Mouse (Mus musculus): ENCODE data around the gene B3galt1.

B3galt1 gene

GRCm38 (mm10) chr2:67730771-67731170 lies 165.1 kb downstream of the B3galt1 start:
- DNase-seq (ENCODE audit: low spot score), result no peak

- no peak for DNase-seq (ENCODE audit: low spot score)
Measured at GRCm38 (mm10) chr2:67751585-67751984, 185.9 kb downstream of the B3galt1 start.

- no peak for DNase-seq (ENCODE audit: low spot score)
Measured at GRCm38 (mm10) chr2:67756507-67756906, 190.8 kb downstream of the B3galt1 start.

GRCm38 (mm10) chr2:67787536-67787935 lies 221.9 kb downstream of the B3galt1 start:
- DNase-seq (ENCODE audit: low spot score), result no peak

- no peak for DNase-seq (ENCODE audit: low spot score)
Measured at GRCm38 (mm10) chr2:67797561-67797960, 231.9 kb downstream of the B3galt1 start.

- no peak for DNase-seq (ENCODE audit: low spot score)
Measured at GRCm38 (mm10) chr2:67799981-67800380, 234.3 kb downstream of the B3galt1 start.

GRCm38 (mm10) chr2:67816149-67816548 lies 250.5 kb downstream of the B3galt1 start:
- DNase-seq (ENCODE audit: low spot score), result no peak

- no peak for DNase-seq (ENCODE audit: low spot score)
Measured at GRCm38 (mm10) chr2:67818014-67818413, 252.3 kb downstream of the B3galt1 start.

GRCm38 (mm10) chr2:67822360-67822759 lies 256.7 kb downstream of the B3galt1 start:
- no peak for DNase-seq (ENCODE audit: low spot score)

GRCm38 (mm10) chr2:67827697-67828096 lies 262.0 kb downstream of the B3galt1 start:
- no peak for DNase-seq (ENCODE audit: low spot score)

GRCm38 (mm10) chr2:67829055-67829915 lies 263.6 kb downstream of the B3galt1 start:
- DNase-seq (ENCODE audit: low spot score), result no peak

GRCm38 (mm10) chr2:67847806-67848205 lies 282.1 kb downstream of the B3galt1 start:
- DNase-seq (ENCODE audit: low spot score), result no peak

GRCm38 (mm10) chr2:67850725-67851124 lies 285.1 kb downstream of the B3galt1 start:
- DNase-seq (ENCODE audit: low spot score), result no peak

GRCm38 (mm10) chr2:67858340-67858739 lies 292.7 kb downstream of the B3galt1 start:
- DNase-seq (ENCODE audit: low spot score), result no peak

GRCm38 (mm10) chr2:67859004-67859403 lies 293.3 kb downstream of the B3galt1 start:
- no peak for DNase-seq (ENCODE audit: low spot score)

GRCm38 (mm10) chr2:67873368-67873767 lies 307.7 kb downstream of the B3galt1 start:
- no peak for DNase-seq (ENCODE audit: low spot score)

- no peak for DNase-seq (ENCODE audit: low spot score)
Measured at GRCm38 (mm10) chr2:67879836-67880235, 314.2 kb downstream of the B3galt1 start.

- no peak for DNase-seq (ENCODE audit: low spot score)
Measured at GRCm38 (mm10) chr2:67881713-67882281, 316.1 kb downstream of the B3galt1 start.

- no peak for DNase-seq (ENCODE audit: low spot score)
Measured at GRCm38 (mm10) chr2:67897956-67898689, 332.5 kb downstream of the B3galt1 start.

GRCm38 (mm10) chr2:67901574-67901973 lies 335.9 kb downstream of the B3galt1 start:
- no peak for DNase-seq (ENCODE audit: low spot score)

- no peak for DNase-seq (ENCODE audit: low spot score)
Measured at GRCm38 (mm10) chr2:67902651-67903292, 337.1 kb downstream of the B3galt1 start.

GRCm38 (mm10) chr2:67903769-67904168 lies 338.1 kb downstream of the B3galt1 start:
- no peak for DNase-seq (ENCODE audit: low spot score)
